Mouse (Mus musculus) neural tube, embryonic 13.5 days (tissue): ENCODE data around the gene Golph3. TPM values are rescaled to one million over a fixed set of nuclear protein-coding genes. Genes with fewer than 3 reads are reported as not detected.

Experiments
- polyA plus RNA-seq: library from polyadenylated mRNA; unstranded; fragments of >200 nt; fragmentation: Nextera tagmentation; extraction: Ambion mirVana; gene quantifications from 2 replicates; pipeline ENCODE4 v1.2.1, GENCODE M21; 2015

Gene Golph3
- polyA plus RNA-seq, 1 experiment from 2014 or later: 82.9 TPM

Other genes with a start within 250 kb of the Golph3 start
- 129 and 138 TPM in 2 replicates for gene Zfr, start 203.6 kb upstream of the Golph3 start, polyA plus RNA-seq
- gene Mtmr12, start 116.4 kb upstream of the Golph3 start, polyA plus RNA-seq: 8.0 and 9.1 TPM in 2 replicates
- gene 1810049J17Rik, start 449 bp downstream of the Golph3 start, polyA plus RNA-seq: 1.3 TPM in 1 of 2 replicates, not detected in the other